Mouse (Mus musculus) megakaryocyte progenitor cell, adult 5-6 weeks (primary cell): ENCODE measurements around the gene Fgd4. TPM values are rescaled to one million over a fixed set of nuclear protein-coding genes. Genes with fewer than 3 reads are reported as not detected.
"Not testable (repeated sequence)": the region's sequence is repeated elsewhere in the genome, so short reads cannot be mapped to it uniquely, and the experiment has no call there.

Source experiments
- ATAC-seq: replicated peaks from 2 replicates; pipeline ENCODE4 v1.8.0; 2016; ENCODE audit warnings: mild to moderate bottlenecking, moderate TSS enrichment, inconsistent platforms; ENCODE audit not compliant: poor library complexity
- total RNA-seq, 2 experiments: library from RNA; stranded (forward) in 1 of 2; stranded (reverse) in 1 of 2; fragments of 157-497, 149-512 nt in 1 of 2; fragments of 200-1000 nt in 1 of 2; gene quantifications; 2 replicates each; pipeline versions ENCODE4 v1.2.3 to v1.2.4; 2015 to 2017

Fgd4 gene
- total RNA-seq, 2 experiments from 2014 or later: 24.6 to 32.3 TPM

- no peak for ATAC-seq
Measured at GRCm38 (mm10) chr16:16546657-16547056, 53.7 kb downstream of the Fgd4 start.

- ATAC-seq: no peak
Measured at GRCm38 (mm10) chr16:16542956-16543441, 57.4 kb downstream of the Fgd4 start.

GRCm38 (mm10) chr16:16539396-16539795, 61.0 kb downstream of the Fgd4 start:
- ATAC-seq: not testable (repeated sequence)

- no peak for ATAC-seq
Measured at GRCm38 (mm10) chr16:16535232-16535631, 65.1 kb downstream of the Fgd4 start.

- no peak for ATAC-seq
Measured at GRCm38 (mm10) chr16:16528014-16528413, 72.3 kb downstream of the Fgd4 start.

- ATAC-seq: peak; percentile 35; the same call in 1 of the 2 replicates
Measured at GRCm38 (mm10) chr16:16527267-16527666, 73.1 kb downstream of the Fgd4 start.

GRCm38 (mm10) chr16:16526741-16527105, 73.6 kb downstream of the Fgd4 start:
- peak; percentile 72 for ATAC-seq

GRCm38 (mm10) chr16:16526097-16526740, 74.1 kb downstream of the Fgd4 start:
- no peak for ATAC-seq

- ATAC-seq: peak; percentile 90
Measured at GRCm38 (mm10) chr16:16525266-16525904, 75.0 kb downstream of the Fgd4 start.

GRCm38 (mm10) chr16:16523632-16524031, 76.7 kb downstream of the Fgd4 start:
- ATAC-seq: no peak

- not testable (repeated sequence) for ATAC-seq
Measured at GRCm38 (mm10) chr16:16522869-16523268, 77.5 kb downstream of the Fgd4 start.

GRCm38 (mm10) chr16:16501491-16501890, 98.9 kb downstream of the Fgd4 start:
- peak; percentile 55; the same call in 1 of the 2 replicates for ATAC-seq

GRCm38 (mm10) chr16:16500926-16501325, 99.4 kb downstream of the Fgd4 start:
- no peak for ATAC-seq

GRCm38 (mm10) chr16:16498798-16499197, 101.6 kb downstream of the Fgd4 start:
- ATAC-seq: no peak

- no peak for ATAC-seq
Measured at GRCm38 (mm10) chr16:16485523-16486043, 114.8 kb downstream of the Fgd4 start.

GRCm38 (mm10) chr16:16484601-16485000, 115.7 kb downstream of the Fgd4 start:
- no peak for ATAC-seq

GRCm38 (mm10) chr16:16473451-16473850, 126.9 kb downstream of the Fgd4 start:
- ATAC-seq: not testable (repeated sequence)

GRCm38 (mm10) chr16:16450021-16450420, 150.3 kb downstream of the Fgd4 start:
- ATAC-seq: no peak

GRCm38 (mm10) chr16:16438436-16438835, 161.9 kb downstream of the Fgd4 start:
- ATAC-seq: no peak

- ATAC-seq: no peak
Measured at GRCm38 (mm10) chr16:16422456-16422855, 177.9 kb downstream of the Fgd4 start.

GRCm38 (mm10) chr16:16367217-16367616, 233.1 kb downstream of the Fgd4 start:
- ATAC-seq: not testable (repeated sequence)
